Mouse (Mus musculus) right cerebral cortex, postnatal 14 days (tissue): ENCODE data around the gene Gpr1.

ENCODE experiments used
- DNase-seq: peaks from one replicate; pipeline ENCODE4 v3.0.0; 2022

The Gpr1 gene

GRCm38 (mm10) chr1:63214271-63214558 is at the start of gene Gpr1:
Gene Gpr1, minus strand, starts transcription at chr1:63214543.
- DNase-seq = no peak

DNA sequence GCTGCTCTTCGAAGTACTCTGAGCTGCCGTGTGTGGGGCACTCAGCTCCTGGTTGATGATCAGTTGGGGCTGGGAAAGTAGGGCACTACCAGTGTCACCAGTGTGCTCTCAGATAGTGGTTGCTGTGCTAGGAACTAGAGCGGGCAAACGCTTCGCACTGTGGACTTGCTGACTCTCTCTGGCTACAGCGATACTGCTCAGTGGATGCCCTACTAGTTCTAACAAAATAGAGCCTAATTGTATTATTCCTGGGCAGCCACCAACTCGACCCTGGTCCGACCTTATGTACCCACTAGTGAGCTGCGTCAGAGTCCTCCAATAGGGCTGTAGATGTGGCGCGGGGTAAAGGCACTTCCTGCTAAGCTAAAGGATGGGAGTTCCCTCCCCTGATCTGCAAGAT is 49.3 kb upstream of the Gpr1 start:
- DNase-seq = no peak

GRCm38 (mm10) chr1:63261041-63261590 is 46.8 kb upstream of the Gpr1 start:
- DNase-seq = no peak

DNA sequence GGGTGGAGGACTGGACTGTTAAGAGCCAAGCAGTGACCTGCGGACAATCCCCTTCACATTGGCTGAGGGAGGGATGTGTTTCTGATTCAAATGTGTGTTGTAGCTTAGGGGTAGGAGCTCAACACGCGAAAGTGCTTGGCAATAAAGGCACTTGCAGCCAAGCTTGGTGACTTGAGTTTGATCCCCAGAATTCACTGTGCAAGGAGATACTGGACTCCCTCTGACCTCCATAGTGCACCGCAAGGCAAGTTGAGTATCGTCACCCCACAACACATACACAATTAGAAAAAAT is 46.3 kb upstream of the Gpr1 start:
- no peak for DNase-seq

- no peak for DNase-seq
These were observed 45.8 kb upstream of the Gpr1 start for GRCm38 (mm10) chr1:63259916-63260741.

DNA sequence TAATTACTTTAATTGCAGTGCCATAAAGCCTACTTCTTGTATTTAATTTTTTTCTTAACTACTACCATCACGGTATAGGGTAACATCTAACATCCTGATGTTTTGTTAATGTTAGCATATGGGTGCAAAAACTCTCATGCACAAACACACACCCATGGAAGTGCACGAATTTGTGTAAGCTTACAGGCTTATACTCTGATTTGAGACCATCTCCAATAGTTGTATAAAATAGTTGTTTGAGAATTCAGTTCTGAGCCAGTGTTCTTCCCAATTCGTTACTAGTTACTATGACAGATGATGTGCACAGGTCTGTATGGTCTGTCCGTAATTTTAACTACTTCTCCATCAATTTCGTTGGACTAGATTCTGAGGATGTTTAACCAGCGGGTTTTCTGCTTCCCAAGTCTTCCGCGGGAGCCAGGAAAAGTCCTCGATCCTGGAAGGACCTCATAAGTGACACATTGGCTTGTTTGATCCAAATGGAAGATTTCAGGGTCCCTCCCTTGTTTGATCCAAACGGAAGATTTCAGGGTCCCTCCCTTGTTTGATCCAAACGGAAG is 45.0 kb upstream of the Gpr1 start:
- DNase-seq = no peak

GRCm38 (mm10) chr1:63258501-63258900 is 44.2 kb upstream of the Gpr1 start:
- DNase-seq = no peak

GRCm38 (mm10) chr1:63256083-63256482 is 41.7 kb upstream of the Gpr1 start:
- DNase-seq = no peak

DNA sequence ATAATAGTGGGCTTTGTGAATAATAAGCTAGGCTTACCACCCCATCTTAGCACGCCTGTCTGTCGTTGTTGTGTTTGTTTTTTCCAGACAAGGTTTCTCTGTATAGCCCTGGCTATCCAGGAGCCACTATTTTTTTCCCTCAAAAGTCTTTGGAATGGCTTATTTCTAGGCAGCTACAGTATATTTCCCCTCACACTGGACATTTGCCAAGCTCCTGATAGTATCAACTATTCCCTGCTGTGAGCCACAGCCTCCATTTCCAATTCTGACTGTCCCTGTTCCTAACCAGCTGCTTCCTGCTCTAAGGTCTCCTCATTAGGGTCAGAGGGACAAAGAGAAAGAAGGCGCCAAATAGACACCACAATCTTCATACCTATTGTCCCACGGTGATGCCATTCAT is 40.8 kb upstream of the Gpr1 start:
- no peak for DNase-seq

DNA sequence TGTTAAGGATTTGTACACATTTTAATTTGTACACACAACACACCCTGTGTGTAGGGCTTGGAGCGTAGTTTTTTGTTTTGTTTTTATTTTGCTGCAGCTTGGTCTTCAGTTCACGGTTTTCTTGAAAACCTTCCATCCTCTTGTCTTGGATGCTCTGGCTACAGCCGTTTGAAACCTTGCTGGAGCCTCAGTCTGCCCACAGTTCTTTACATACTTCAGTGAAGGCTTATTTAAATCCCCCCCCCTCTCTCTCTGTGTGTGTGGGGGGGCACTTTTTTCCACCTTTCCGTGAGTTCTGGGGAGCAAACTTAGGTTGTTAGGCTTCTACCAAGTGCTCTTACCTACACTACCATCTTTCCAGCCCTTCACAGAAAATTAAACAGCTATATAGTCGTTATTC is 38.9 kb upstream of the Gpr1 start:
- DNase-seq = no peak

DNA sequence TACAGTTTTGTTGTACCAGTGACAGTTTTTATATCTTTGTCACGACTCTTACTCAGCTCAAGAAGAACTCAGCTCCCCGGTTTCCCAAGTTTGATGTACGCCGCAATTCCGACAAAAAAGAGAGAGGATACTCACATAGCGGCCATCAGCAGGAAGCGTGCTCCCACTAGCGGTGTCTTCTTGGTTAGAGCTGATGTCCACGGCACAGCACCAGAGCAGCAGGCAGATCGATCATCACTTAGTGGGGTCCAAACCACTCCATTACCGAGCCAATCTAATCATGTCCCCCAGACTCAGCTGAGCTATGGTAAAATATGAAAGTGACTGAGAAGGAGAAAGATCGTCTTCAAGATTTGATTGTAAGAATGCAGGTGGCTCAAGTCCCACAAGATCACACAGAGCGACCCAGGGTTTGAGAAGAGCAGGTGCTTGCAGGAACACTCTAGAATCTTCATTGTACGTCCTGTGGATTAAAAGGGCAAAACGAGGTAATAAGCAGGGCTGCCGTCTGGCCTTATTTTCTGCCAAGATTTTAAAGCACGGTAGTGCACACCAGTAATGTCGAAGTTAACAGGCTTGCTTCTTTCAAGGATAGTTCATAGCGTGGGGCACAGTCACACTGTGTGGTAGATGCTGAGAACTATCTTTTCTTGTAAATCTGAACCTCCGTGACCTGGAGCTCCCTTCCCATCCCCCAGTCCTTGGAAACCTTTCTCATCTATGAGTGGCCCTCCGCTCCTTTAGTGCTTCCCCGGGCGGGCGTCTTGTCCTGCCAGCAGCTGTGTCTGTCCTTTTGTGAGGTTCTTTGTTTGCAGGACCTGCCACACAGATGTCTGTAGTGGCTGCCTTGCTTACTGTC is 38.2 kb upstream of the Gpr1 start:
- no peak for DNase-seq

DNA sequence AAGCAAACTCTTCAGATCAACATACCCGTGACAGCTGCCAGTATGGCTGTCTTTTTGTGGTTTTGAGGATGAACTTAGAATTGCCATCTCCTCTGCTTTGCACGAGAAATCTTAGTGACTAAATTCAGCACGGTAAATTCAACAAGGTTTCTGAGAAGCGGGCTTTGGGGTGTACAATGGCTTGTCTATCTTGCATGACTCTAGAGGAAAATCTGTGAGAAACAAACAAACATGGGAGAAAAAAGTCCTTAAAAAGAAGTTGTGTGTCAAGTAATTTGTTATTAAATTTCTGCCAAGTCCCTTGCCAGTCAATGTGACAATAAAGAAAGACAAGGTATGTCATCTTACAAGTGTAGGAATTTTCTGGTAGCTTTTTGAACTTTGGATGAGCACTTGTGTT is 34.9 kb upstream of the Gpr1 start:
- DNase-seq = no peak

- DNase-seq = no peak
These were observed 34.1 kb upstream of the Gpr1 start for GRCm38 (mm10) chr1:63248360-63248851.

DNA sequence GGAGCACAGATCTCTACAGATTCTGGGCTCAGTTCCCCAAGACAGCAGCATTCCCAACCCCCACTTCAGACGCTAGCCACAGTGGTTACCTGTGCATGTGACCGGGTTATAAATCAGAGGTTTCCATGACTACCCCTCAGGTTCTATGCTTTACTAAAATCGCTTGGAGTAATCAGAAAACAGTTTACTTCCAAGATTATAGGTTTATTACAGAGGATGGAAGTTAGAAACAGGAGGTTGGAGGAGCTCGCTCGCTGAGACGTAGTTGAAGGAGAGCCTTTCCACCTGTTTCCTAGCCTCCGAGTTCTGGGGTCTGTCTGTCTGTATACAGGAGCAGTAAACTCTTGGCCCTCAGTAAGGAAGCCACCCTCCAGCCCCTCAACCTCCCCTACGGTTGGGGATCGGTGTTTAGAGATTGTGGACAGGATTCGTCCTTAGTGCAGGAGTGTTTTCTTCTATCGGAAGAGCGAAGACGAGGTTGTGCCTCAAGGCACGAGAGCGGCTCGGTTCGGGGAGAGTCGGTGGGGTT is 33.6 kb upstream of the Gpr1 start:
- DNase-seq = no peak

- DNase-seq = no peak
These were observed 32.6 kb upstream of the Gpr1 start for GRCm38 (mm10) chr1:63246862-63247521.

DNA sequence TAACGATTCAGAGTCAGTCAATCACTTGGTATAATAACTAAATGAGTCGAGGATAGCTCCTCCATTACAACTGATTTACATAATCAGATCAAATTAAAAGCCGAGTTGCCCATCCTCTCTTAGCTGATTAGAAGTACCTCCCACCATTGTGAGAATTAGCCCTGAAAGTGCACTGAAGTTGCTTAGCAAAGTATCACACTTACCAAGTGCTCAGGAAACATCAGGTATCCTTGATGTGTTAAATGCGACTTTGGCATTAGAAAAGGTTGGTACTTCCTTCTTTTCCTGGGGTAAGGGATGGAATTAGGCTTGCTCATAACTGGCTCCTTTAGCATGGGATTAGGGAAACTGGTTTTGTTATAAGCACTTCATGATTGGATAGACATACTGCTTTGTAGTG is 29.5 kb upstream of the Gpr1 start:
- DNase-seq = no peak

- DNase-seq = no peak
These were observed 25.4 kb upstream of the Gpr1 start for GRCm38 (mm10) chr1:63239751-63240150.

GRCm38 (mm10) chr1:63239305-63239704 is 25.0 kb upstream of the Gpr1 start:
- no peak for DNase-seq

DNA sequence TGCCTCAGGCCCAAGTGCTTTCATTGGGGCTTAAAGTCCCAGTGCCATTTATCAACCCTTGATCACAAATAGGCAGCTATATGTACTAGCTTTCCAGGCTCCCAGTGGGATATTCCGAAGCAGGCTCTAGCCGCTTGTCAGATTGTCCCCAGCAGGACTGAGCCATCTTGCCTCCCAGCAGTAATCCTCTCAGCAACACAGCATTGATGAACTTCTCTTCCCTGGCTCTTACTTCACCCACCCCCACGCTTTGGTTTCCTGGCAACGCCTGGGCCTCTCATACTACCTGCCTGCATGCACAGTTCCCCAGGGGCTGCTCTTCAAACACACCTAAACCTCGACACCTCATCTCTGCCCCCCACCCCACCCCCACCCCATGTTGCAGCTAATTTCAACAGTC is 23.0 kb upstream of the Gpr1 start:
- no peak for DNase-seq

- no peak for DNase-seq
These were observed 12.9 kb upstream of the Gpr1 start for GRCm38 (mm10) chr1:63227241-63227640.

DNA sequence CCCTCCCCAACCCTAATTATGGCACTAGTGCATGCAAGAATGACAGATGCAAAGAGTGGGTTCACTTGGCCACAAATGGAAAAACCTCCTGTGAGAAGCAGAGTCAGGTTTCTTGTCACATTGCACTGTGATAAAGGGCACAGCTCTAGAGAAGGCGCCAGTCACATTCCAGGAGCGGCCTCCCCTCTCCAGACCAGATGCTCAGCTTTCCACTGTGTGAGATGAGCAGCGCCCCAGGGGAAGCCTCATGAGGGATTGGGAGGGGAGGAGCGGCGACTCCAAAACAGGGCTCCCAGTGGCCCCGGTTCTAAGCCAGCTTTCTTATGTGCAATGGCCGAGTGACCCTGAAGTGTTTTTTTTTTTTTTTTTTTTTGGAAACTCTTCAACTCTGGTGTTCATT is 11.5 kb upstream of the Gpr1 start:
- no peak for DNase-seq

GRCm38 (mm10) chr1:63225009-63225408 is 10.7 kb upstream of the Gpr1 start:
- DNase-seq = no peak

- no peak for DNase-seq
These were observed 4.9 kb upstream of the Gpr1 start for GRCm38 (mm10) chr1:63219277-63219676.
